Mouse (Mus musculus) adrenal gland, postnatal 10 days (tissue): Measurements from ENCODE around the gene 6430571L13Rik. TPM values are rescaled to one million over a fixed set of nuclear protein-coding genes. Genes with fewer than 3 reads are reported as not detected.
A peak's percentile ranks its signal among the peaks of the same experiment; 100 is the strongest.

Experiments used
- DNase-seq: peaks from one replicate; pipeline ENCODE4 v3.0.0; 2021; ENCODE audit warnings: mixed read lengths
- total RNA-seq, 2 experiments: library from RNA; stranded (reverse); gene quantifications; 2 replicates each; pipeline ENCODE4 v1.2.3; 2021

The 6430571L13Rik gene
- total RNA-seq, 2 experiments from 2014 or later: 4.0 to 10.9 TPM

DNA sequence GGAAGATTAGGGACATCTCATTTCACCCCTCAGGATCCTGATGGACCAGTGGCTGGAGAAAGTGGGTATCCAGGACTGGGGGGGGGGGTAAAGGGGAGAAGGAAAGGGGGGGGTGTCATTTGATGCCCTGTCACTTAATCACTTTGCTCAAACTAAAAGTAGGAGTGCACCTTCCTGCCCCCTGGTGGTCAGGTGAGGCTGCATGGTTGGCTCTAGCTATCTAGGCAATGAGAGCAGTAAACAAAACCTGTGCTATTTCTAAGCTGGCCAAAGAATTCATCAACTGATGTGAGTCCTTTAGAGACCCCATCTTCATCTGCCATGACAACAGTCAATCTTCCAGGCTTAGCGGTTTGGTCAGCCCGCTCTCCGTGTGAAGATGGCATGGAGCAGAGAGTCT, 46.3 kb downstream of the 6430571L13Rik start:
- DNase-seq: peak; percentile 39

DNA sequence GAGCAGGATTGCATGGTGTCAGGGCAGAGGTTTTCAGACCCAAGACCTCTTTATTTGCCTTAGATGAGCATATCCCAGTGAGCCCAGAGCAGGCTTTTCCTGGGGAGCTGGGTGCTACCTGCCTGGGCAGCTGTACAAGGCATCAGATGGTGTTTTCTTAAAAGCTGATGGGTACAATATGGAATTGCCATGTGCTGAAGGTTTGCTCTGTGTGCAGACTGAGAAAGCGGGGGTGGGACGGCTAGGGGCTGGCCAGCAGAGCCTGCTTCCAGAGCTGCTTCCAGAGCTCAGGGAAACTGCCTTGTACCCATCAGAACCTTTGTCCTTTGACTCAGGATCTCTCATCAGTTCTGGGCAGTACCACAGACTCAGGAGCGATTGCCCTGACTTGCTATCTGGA, 47.3 kb downstream of the 6430571L13Rik start:
- no peak for DNase-seq

DNA sequence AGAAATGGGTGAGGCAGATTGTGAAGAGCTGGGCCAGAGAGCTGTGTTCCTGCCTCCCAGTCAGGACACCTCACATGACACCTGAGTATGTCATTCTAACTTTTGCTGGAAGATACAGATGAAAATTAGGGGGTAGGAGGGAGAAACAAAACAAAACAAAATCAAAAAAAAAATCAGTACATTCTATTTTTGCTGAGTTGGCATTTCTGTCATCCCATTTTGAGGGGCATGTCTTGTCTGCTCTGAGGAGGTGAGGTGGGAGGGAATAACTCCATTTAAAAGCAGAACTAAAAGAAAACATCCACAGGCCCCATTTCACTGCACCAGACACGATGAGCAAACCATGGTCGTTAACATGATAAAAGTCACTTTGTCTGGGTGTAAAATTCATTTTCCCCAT, 47.9 kb downstream of the 6430571L13Rik start:
- no peak for DNase-seq

DNA sequence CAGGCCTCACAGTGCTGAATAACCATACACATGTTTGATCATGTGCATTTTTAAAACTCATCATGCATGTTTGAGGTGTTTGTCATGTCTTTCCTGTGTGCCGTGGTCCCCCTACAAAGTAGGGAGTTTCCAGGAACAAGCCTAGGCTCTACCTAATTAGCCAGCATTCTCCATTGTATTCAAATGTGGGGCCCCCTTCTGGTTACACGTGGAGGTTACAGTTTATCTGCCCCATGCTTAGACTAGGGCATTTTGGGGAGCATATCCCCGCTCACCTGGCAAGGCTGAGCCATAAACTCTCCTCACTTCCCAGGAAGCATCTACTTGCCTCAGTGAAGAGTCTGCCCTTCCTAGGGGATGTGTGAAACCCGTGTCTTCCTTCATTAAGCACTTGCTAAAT, 56.0 kb downstream of the 6430571L13Rik start:
- no peak for DNase-seq

DNA sequence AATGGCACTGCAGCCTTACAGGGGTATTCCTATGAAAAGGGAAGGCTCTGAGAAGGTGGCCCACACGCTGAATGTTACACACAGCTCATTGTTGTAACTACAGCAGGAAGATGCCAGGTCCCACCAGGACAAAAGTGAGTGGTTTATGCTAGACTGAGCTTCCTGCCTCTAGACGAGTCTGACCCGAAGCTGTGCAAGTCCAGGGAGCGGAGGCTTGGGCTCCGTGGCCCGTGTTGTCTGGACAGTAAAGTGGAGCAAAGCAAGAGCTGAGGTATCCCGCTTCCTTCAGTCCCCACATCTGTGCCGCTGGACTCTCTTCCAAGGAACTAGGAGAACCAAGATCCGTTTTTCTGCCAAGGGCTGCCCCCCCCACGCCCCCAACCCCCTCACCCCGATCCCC, 58.6 kb downstream of the 6430571L13Rik start:
- DNase-seq: no peak

DNA sequence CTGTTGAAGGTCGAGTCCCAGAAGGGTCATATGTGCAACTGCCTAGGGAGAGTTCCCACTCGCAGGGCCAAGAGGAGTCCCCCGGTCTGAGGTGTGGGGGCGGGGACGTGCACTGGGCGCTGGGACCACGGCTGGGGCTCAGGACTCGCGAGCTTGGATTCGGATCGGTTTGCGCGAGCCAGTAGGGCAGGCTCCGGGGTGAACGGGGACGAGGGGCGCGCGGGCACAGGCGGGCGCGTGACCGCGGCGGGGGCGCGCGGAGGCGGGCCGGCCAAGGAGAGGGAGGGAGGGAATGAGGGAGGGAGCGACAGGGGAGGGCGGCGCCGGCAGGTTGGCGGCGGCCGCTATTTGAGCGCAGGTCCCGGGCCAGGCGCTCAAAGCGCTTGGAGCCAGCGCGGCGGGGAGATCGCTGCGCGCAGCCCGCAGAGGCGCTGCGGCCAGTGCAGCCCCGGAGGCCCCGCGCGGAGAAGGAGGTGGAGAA, 59.1 kb downstream of the 6430571L13Rik start, which contains the start of gene Cacna2d2:
Gene Cacna2d2 (plus strand): TSS at position 122 of the 481 bp plus-strand sequence.
- peak; percentile 85 for DNase-seq

DNA sequence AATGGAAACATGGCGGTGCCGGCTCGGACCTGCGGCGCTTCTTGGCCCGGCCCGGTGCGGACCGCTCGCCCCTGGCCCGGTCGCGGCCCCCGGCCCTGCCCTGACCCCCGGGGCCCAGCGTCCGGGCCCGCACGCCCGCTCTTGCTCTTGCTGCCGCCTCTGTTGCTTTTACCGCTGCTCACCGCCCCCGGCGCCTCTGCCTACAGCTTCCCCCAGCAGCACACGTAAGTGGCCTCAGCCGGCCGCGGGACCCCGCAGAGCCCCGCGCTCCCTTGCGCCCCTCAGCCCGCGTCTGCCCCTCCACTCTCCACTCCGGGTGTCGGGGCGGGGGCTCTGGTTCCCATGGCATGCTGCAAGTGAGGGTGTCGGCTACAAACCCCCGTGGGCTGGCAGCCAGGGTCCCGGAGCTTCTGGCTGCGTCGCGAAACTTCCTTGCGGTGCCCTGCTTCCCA, 59.7 kb downstream of the 6430571L13Rik start:
- no peak for DNase-seq

DNA sequence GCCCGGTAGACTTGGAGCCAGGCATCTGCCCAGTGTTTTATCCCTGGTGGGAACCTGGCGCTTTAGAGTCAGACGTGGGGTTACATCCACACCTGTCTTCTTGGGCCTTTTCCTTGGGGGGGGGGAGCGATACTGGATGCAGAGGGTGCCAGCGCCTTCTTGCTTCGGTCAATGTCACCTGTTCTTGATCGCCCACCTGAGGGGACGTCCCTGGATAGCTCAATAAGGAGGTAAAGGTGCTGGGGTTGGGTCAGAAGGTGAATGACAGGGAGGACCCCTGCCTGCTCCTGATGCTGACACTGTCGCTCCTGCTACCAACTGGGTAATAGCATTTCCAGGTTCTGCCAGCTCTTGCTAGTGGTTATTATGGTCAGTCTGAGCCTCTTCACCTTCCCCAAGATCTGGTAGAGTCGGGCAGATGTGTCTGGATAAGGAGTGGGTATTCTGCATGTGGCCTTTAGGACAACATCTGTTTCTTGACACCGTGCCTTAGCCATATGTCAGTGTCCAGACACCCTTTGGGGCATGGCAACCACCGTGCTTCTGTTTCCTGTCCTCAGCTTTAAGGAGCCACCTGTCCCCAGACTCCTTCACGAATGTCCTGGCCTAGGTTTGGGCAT, 60.4 kb downstream of the 6430571L13Rik start:
- DNase-seq: no peak

Other genes with a start within 250 kb of the 6430571L13Rik start
- gene Dock3, start 108.7 kb upstream of the 6430571L13Rik start, total RNA-seq: 1 to 10 TPM; 3.3 to 4.5 TPM
- gene Mapkapk3, start 50.7 kb upstream of the 6430571L13Rik start, total RNA-seq: 10 to 100 TPM; 28.6 to 29.5 TPM
- 10 to 100 TPM; 36.9 to 45.3 TPM for gene Cish, start 44.6 kb upstream of the 6430571L13Rik start, total RNA-seq
- gene Hemk1, start 2.3 kb upstream of the 6430571L13Rik start, total RNA-seq: 10 to 100 TPM; 24.1 to 33.5 TPM
- gene Cacna2d2, start 59.0 kb downstream of the 6430571L13Rik start, total RNA-seq: 1 to 10 TPM; 4.1 to 4.7 TPM
- 10 to 100 TPM; 31.4 to 37.6 TPM for gene Tmem115, start 193.3 kb downstream of the 6430571L13Rik start, total RNA-seq
- 10 to 100 TPM; 15.4 to 16.1 TPM for gene Cyb561d2, start 201.6 kb downstream of the 6430571L13Rik start, total RNA-seq
- gene Nprl2, start 201.6 kb downstream of the 6430571L13Rik start, total RNA-seq: 10 to 100 TPM; 19.2 to 21.3 TPM
- gene Zmynd10, start 206.7 kb downstream of the 6430571L13Rik start, total RNA-seq: not detected
- gene Rassf1, start 211.0 kb downstream of the 6430571L13Rik start, total RNA-seq: 10 to 100 TPM; 23.6 to 27.7 TPM
- 10 to 100 TPM; 35.2 to 35.4 TPM for gene Tusc2, start 222.7 kb downstream of the 6430571L13Rik start, total RNA-seq
- 10 to 100 TPM; 40.2 to 47.6 TPM for gene Hyal2, start 227.3 kb downstream of the 6430571L13Rik start, total RNA-seq
- 1 to 10 TPM; 8.9 to 9.3 TPM for gene Hyal1, start 236.3 kb downstream of the 6430571L13Rik start, total RNA-seq
- gene Naa80, start 238.3 kb downstream of the 6430571L13Rik start, total RNA-seq: 10 to 100 TPM; 17.7 to 20.6 TPM
- gene Hyal3, start 240.2 kb downstream of the 6430571L13Rik start, total RNA-seq: 1 to 10 TPM; 1.0 to 1.2 TPM
- gene Ifrd2, start 247.0 kb downstream of the 6430571L13Rik start, total RNA-seq: 10 to 100 TPM; 37.4 to 40.9 TPM